Mouse (Mus musculus) E14TG2a.4 (cell line): ENCODE measurements around the gene Cdh23.

Source experiments
- CTCF ChIP-seq: conservative IDR thresholded peaks from 2 replicates; pipeline ENCODE4 v1.5.1; 2014; ENCODE audit warnings: low read length
- POU5F1 ChIP-seq: IDR thresholded peaks from 2 replicates; pipeline ENCODE4 v1.6.1; 2014; ENCODE audit warnings: low read length, borderline replicate concordance

- TF ChIP-seq CTCF, result no peak
- no peak for TF ChIP-seq POU5F1
Measured at GRCm38 (mm10) chr10:60369405-60369804, 326.9 kb downstream of the Cdh23 start.
